Mouse (Mus musculus): ENCODE results near the gene Hist2h2aa2. TPM values are rescaled to one million over a fixed set of nuclear protein-coding genes. Genes with fewer than 3 reads are reported as not detected.
"Not testable (repeated sequence)": the region's sequence is repeated elsewhere in the genome, so short reads cannot be mapped to it uniquely, and the experiment has no call there.

Hist2h2aa2 gene
- 555 and 742 TPM in 2 replicates for total RNA-seq (2021)
- long read RNA-seq, transcript Hist2h2aa2-201 (1 exons, 528 nt), result major isoform, 65 of 65 reads
- long read RNA-seq, partial matches to known transcripts, result 0 of 65 reads
- long read RNA-seq, other reads (novel, unspliced or antisense), result 0 of 65 reads

DNA sequence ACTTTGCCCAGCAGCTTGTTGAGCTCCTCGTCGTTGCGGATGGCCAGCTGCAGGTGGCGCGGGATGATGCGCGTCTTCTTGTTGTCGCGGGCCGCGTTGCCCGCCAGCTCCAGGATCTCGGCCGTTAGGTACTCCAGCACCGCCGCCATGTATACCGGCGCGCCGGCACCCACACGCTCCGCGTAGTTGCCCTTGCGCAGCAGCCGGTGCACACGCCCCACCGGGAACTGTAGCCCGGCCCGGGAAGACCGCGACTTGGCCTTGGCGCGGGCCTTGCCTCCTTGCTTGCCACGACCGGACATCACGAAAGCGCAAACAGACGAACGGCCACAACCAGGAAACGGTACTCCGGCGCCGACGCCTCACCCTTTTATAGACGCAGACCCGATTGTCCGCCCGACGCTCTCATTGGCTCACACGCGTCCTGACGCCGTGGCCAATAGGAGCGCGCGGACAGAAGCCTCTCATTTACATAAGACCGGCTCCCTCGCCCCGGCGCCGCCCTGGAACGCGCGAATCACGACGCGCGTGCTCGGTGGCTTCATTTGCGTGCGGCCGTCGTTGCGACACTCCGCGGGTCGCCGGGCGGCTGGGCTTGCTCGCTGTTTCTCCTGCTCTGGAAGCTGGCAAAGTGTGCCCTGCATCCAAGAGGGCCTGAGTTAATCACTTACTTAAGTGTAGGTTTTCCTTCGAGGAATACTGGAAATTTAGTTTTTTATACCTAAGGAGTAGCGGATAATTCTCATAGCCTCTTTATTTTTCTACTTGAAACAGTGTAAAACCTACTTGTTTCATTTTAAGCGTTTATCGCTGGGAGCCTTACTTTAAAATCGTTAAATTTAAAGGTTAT lies at the start of gene Hist2h2aa2:
Gene Hist2h2aa2, minus strand, starts transcription at position 328 of the 850 bp plus-strand sequence.
- peak; percentile 92 for DNase-seq

DNA sequence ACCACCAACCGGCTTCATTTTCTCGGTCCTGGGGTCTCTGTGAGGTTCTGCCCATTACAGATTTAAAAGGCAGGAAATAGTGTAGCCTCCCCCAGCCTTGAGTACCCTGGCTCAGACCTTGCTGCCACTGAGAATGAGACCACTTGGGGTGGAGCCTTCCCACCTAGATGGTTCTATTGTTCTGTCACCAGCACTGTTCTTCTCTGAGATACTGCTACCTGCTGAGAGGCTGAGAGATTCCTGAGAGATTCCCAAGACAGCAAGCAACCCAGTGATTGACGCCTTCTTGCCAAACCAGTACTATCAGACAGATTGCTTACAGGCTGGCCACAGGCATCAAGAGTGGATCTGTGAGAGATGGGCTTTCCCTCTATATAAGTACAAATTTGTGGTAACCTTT lies 49.1 kb upstream of the Hist2h2aa2 start:
- DNase-seq, result no peak

DNA sequence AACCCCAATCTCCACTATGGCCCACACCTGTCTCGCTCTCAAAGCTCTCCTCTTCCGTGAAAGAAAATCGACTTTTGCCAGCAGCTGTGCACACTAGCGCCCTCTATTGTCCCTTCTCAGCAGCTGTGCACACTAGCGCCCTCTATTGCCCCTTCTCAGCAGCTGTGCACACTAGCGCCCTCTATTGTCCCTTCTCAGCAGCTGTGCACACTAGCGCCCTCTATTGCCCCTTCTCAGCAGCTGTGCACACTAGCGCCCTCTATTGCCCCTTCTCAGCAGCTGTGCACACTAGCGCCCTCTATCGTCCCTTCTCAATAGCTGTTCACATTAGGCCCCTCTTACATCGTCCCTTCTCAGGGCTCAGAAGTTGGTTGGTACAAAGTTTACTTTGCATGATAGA lies 47.3 kb upstream of the Hist2h2aa2 start:
- DNase-seq, result not testable (repeated sequence)

DNA sequence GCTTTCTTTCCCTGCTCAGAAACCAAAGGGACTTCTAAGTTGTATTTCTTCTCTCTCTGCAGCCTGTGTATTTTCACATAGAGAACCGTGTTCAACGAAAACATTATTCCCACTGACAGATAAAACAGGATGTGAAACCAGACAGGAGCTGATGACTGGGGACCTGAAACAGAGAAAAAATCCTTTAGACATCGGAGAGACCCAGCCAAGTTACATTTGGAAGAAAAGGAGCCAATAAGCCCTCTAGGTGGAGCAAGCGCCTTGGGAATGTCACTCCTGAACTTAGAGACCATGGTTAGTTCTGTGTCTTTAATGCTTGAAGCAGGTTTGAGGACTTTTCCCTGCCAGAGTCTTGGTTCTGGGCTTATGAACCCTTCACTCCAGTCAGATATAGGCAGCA lies 44.4 kb upstream of the Hist2h2aa2 start:
- DNase-seq, result no peak

DNA sequence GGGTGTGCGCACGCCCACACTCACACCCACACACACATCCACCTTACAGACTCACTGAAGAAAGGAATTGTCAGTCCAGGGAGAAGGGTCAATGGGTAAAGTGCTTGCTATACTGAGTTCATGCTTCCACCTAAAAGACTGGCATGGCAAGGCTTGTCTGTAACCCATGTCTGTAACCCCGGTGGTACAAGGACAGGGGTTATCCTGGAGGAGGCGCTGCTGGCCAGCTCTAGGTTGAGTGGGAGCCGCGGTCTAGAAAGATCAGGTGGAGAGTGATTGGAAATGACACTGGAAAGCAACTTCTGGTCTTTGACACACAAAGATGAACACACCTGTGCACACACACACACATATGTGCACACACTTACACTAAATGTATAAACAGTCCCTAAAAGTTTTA lies 40.6 kb upstream of the Hist2h2aa2 start:
- DNase-seq, result no peak

DNA sequence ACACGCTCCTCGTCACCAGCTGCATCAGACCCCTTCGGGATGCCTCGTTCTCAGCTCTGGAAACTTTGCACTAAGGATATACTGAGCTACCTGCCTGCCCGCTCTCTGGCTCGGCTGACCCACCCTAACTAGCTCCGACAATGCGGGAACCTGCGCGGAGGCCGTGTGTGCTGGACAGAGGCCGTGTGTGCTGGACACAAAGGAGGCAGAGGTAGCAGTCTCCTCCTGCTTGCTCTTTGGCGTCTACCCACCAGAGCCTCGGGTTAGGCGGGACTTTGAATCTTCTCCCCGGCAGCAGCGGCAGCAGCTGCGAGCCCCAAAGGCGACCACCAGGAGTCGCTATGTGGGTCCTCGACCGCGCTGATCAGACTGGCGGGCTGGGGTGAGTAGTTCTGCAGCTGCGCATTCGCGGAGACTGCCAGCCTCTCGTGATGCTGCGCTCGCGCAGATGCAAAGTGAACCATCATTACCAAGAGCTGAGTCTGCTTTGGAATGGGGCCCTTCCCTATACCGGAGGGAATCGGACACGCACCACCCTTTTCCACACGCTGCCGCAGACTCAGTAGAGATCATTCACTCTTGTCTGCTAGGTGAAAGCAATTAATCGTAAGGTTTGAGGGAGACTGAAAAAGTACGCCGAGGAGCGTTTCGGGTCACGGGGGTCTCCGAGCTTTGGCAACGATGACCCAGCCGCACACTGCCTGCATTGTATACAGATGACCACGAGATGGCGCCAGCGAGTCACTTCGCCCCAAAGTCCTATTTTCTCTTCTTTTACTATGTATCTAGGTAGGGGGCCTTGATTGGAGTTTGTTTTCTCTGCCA lies 37.9 kb upstream of the Hist2h2aa2 start:
- DNase-seq, result peak; percentile 88

DNA sequence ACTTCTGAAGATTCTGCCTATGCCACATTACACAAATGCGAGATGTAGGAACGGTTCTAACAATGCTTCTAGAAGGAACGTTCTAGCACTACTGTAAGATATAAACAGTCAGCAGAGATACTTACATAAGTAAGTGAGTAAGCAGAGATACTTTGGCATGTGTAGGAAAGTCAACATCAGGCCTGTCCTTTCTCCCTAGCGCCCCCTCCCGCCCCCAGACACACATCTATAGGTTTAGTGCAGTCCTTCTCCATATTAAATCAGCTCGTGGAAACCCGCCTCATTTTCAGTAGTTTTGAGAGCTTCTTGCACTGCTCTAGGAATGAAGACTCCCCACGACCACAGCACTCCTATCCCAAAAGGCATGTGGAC lies 37.3 kb upstream of the Hist2h2aa2 start:
- DNase-seq, result no peak

DNA sequence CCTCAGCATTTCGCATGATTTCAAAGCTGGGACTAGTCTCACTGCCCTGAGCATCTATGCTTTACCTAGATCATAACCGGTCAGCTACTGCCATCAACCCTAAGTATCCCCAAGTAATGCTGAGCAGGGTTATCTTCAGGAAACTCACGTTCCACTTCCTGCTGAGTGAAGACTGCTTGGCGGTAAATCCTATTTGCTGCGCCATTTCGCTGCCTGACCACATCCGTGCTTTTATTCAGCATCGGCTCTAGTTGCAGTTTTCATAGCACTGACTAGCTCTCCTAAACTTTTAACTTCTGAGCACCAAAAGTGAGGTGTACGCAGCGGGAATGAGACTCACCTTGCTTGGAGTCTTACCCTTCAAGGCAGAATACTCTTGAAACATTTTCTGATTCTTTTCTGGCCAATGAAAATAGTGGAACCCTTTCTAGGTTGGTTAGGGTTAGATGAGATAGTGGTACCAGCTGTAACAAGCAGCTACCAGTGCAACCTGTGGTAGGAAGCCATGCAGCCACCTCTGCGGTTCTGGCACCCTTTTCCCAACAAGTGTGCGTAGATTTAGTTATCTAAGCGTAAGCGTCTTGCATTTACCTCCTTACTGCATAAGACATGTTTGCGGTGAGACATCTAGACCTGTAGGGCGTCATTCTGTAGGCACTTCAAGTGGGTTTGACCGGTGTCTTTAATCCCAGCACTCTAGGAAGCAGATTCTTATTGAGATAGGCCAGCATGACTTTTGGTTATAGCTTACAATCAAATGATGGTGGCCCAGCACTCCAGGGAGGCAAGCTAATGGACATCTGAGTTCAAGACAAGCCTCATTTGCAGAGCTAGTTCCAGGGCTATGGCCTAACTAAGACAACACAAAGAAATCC lies 33.8 kb upstream of the Hist2h2aa2 start:
- no peak for DNase-seq

DNA sequence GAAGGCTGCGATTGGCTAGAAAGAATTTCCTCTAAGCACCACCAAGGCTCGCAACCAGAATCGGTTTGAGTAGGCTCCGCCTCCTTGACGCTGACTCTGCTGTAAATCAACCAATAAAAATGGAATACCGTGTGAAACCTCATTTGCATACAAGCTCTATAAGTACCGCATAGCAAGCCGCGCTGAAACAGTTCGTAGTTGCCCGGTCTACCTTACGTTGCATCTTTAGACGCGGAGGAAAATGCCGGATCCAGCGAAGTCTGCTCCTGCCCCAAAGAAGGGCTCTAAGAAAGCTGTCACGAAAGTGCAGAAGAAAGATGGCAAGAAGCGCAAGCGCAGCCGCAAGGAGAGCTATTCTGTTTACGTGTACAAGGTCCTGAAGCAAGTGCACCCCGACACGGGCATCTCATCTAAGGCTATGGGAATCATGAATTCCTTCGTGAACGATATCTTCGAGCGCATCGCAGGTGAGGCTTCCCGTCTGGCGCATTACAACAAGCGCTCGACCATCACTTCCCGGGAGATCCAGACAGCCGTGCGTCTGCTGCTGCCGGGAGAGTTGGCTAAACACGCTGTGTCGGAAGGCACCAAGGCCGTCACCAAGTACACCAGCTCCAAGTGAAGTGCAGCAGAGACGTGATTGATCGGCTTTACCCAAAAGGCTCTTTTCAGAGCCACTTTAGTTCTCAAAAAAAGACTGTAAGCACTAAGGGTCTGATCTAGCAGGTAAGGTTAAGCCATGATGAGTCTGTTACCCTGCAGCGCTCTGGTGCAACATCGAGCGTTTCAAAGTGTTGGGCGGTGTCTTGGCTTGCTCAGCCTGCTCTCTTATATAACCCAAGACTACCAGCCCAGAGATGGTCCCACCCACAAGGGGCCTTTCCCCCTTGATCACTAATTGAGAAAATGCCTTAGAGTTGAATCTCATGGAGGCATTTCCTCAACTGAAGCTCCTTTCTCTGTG lies 29.7 kb upstream of the Hist2h2aa2 start, which contains the start of gene Hist2h2bb:
Gene Hist2h2bb, plus strand, starts transcription at position 242 of the 964 bp plus-strand sequence.
- DNase-seq, result peak; percentile 70

DNA sequence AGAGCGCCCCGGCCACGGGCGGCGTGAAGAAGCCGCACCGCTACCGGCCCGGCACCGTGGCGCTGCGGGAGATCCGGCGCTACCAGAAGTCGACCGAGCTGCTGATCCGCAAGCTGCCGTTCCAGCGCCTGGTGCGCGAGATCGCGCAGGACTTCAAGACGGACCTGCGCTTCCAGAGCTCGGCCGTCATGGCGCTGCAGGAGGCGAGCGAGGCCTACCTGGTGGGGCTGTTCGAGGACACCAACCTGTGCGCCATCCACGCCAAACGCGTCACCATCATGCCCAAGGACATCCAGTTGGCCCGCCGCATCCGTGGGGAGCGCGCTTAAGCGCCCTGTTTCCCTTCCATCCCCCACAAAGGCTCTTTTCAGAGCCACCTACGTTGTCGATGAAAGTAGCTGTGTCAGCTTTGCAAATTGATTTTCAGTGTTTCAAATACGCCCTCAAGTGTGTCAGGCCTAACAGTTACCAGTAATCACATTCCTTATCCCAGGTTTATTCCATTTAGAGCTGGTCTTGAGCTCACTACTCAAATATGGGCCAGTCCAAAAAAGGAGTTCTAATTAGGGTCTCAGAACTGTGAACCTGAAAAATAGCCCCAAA lies 28.8 kb upstream of the Hist2h2aa2 start:
- not testable (repeated sequence) for DNase-seq

DNA sequence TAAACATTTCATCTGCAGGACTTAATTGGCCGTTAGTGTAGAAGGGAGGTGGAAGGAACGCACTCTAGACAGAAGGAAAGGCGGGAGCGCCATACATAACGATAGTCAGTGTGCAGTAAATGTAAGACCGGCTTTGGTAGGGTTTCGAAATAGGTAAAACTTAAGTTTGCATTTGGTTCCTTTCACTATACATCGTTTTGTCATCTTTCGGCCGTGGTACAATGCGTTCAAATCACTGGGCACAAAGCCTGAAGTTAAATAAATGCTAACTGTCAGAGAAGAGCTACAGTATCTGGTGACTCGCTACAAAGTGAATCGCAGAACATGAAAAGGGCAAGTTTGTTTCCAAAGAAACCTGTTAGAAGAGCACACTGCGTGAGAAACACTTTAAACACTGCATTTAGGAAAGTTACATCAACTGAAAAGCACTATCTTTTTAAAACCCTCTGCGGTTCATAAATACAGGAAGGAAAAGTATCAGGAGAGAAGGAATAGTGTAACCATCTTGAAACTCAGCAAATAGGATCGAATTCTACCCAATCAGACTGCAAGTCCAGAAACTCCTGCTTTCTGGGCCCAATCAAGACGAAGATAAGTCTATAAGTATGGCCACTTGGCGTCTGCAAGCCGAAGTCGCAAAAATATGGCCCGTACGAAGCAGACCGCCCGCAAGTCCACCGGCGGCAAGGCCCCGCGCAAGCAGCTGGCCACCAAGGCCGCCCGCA lies 28.1 kb upstream of the Hist2h2aa2 start, which contains the start of gene Hist2h3b:
Gene Hist2h3b, plus strand, starts transcription at position 604 of the 725 bp plus-strand sequence.
- DNase-seq, result peak; percentile 77

DNA sequence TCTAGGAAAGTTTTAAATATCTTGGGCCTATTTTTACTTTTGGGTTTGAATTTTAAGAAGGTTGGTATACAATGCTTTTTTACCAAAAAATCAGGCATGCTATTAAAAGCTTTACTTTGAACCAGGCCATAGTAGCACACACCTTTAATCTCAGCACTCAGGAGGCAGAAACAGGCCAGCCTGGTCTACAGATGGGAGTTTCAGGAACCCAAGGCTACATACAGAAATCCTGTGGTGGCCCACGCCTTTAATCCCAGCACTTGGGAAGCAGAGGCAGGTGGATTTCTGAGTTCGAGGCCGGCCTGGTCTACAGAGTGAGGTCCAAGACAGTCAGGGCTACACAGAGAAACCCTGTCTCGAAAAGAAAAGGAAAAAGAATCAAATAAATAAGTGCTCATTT lies 27.5 kb upstream of the Hist2h2aa2 start:
- DNase-seq, result no peak

DNA sequence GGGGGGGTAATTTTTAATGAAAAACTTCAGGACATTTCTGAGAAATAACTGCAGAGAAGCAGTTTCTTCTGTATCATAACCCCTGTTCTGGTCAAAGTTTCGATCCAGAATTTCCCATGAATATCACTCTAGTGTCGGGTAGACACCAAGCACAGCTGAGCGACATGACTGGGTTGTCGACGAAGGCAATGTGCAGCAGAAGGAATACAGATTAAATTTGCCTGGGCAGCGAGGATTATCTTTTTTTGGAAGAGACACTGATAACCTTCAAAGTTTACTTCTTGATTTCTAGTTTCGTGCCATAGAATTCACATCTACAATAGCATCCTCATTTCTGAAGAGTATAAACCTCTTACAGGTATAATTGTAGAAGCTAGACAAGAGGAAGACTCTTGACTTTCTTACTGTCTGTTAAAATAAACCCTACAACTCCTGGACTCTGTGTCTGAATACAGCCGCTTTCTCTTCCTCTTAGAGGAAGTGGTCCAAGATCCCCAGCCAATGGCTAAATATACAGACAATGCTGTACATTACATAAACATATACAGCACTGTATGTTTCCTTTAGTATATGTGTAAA lies 26.1 kb upstream of the Hist2h2aa2 start:
- no peak for DNase-seq

DNA sequence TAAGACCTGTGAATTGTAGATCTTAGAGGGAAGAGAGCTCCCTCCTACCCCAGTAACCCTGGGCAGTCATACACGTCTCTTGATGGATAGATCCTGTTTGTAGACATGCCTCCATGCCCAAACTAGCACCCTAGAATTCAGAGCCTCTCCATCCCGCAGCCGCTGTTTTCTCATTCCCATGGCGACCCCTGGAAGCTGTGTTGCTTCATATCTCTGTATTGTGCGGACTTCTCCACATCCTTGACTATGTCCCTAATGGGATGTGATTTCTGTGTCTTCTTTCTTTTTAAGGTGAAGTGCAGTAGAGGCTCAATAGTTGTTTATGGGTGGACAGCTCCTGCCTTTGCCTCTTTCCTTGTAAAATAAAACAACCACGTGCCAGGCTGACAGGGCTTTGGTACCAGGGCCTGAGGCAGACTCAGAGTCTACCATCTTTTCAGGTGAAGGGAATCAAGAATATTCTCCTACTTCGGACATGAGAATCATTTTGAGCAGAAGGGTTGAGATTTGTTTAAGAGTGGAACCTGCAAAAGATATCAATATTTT lies 24.4 kb upstream of the Hist2h2aa2 start:
- no peak for DNase-seq

DNA sequence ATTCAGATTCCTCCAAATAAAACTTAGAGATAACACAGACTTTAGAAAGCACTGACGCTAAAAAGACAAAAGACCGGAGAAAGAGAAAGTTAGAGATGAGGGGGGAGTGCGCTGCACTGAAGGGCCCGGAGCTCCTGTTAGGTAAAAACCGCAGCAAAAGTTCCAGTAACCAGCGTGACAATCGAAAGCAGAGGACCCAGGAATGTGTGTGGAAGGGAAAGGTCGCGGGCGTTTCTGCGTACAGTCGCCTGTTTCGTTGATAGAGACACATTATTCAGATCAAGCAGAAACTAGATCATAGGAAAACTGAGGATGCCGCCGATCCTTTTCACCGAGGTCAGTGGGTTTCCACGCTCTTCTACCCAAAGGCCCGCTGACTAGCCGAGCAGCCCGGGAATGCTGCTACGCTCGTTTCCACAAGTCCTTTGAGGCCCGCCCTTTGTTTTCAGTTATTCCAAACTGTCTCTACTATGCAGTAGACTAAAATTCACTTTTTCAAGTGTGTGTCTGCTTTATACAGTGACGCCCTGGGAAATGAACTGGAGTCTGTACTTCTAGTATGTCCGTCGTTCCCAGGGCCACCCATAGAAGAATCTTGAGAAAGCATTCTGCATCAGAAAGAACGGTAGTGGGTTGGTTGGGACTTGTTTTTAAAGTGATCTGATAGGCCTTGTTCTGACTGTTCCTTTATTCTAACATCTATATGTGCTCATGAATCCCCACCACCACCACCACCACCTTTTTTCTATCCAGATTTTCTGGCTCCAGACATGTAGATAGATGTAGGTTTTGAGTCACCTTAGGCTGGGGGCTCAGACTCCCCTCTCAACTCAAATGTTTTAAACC lies 23.7 kb upstream of the Hist2h2aa2 start:
- peak; percentile 34 for DNase-seq

DNA sequence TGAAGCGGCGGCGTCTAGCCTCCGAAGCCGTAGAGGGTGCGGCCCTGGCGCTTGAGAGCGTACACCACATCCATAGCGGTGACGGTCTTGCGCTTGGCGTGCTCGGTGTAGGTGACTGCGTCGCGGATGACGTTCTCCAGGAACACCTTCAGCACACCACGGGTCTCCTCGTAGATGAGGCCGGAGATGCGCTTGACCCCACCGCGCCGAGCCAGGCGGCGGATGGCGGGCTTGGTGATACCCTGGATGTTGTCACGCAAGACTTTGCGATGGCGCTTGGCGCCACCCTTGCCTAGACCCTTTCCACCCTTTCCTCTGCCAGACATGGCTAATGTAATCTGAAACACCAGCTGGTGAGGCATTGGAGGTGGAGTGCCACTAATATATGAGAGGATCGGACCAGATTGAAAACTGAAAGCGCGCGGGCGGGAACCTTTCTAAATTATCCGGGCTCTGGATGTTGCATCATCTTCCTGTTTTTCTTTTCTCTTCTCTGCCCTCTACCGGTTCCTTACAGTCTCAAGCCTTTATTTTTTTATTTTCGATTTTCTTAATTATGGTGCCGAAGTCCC lies 23.0 kb upstream of the Hist2h2aa2 start, which contains the start of gene Hist2h4:
Gene Hist2h4, minus strand, starts transcription at position 333 of the 572 bp plus-strand sequence.
- peak; percentile 89 for DNase-seq

DNA sequence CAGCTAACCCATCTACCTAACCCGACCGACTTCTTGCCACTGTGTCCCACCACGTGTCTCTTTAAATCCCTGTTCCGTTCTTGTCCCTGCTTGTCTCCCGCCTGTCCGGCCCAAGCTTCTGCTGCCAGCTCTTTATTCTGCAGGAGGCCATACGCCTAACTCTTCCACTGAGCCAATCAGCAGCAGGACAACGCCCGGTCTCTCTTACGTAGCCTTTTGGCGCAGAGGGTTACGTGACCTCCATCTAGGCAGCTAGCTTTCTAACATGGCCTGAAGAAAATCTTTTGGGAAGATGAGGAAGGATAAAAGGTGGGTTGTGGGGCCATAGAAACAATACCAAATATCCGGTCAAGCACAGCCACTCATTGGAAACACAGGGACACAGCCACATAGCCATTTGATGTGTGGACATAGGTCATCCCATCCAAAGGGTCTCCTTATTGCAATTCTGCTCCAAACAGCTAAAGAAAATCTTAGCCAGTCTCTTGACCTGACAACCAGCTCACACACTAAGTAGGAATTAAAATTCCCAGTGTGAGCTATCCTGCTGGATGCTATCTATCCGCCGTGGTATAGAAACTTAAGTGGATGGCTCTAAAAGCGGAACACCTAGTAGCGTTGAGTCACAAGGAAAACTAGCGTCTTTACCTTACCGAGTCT lies 22.3 kb upstream of the Hist2h2aa2 start:
- DNase-seq, result peak; percentile 75

All from adrenal gland, postnatal 25 days (tissue).